Mouse (Mus musculus) forebrain, embryonic 11.5 days (tissue): Measurements from ENCODE around the gene Csf2rb2. TPM values are rescaled to one million over a fixed set of nuclear protein-coding genes. Genes with fewer than 3 reads are reported as not detected.
"Not testable (repeated sequence)": the region's sequence is repeated elsewhere in the genome, so short reads cannot be mapped to it uniquely, and the experiment has no call there.

Experiments used
- ATAC-seq: fragments of 200-750 bp; cut with Nextera tagmentation; replicated peaks from 2 replicates; pipeline ENCODE4 v1.8.0; 2017; ENCODE audit warnings: moderate TSS enrichment; ENCODE audit not compliant: low FRiP score
- DNase-seq: peaks from one replicate; pipeline ENCODE4 v3.0.0-alpha.2; 2017; ENCODE audit warnings: low spot score
- H3K27ac ChIP-seq: fragments of 300-500 bp; sonication (generic); 2 replicates; pipeline ENCODE4 v1.5.1; 2014; ENCODE audit warnings: low read depth, low read length
- H3K27me3 ChIP-seq: fragments of 300-500 bp; sonication (generic); 2 replicates; pipeline ENCODE4 v1.6.1; 2014; ENCODE audit warnings: mild to moderate bottlenecking, low read length, mixed read lengths; ENCODE audit not compliant: control insufficient read depth, insufficient read depth
- H3K36me3 ChIP-seq: fragments of 300-500 bp; sonication (generic); 2 replicates; pipeline ENCODE4 v1.6.1; 2014; ENCODE audit warnings: mild to moderate bottlenecking, low read length, moderate library complexity, mixed read lengths; ENCODE audit not compliant: control insufficient read depth, insufficient read depth
- H3K4me1 ChIP-seq: fragments of 300-500 bp; sonication (generic); replicated peaks from 2 replicates; pipeline ENCODE4 v1.6.1; 2014; ENCODE audit warnings: low read length, mixed read lengths; ENCODE audit not compliant: control insufficient read depth, insufficient read depth
- H3K4me2 ChIP-seq: fragments of 300-500 bp; sonication (generic); 2 replicates; pipeline ENCODE4 v1.6.1; 2014; ENCODE audit warnings: low read depth, mild to moderate bottlenecking, low read length, moderate library complexity, mixed read lengths; ENCODE audit not compliant: severe bottlenecking
- H3K4me3 ChIP-seq: fragments of 300-500 bp; sonication (generic); 2 replicates; pipeline ENCODE4 v1.5.1; 2014; ENCODE audit warnings: low read depth, low read length
- H3K9ac ChIP-seq: fragments of 300-500 bp; sonication (generic); 2 replicates; pipeline ENCODE4 v1.6.1; 2014; ENCODE audit warnings: low read length
- H3K9me3 ChIP-seq: fragments of 300-500 bp; sonication (generic); 2 replicates; pipeline ENCODE4 v1.6.1; 2016; ENCODE audit warnings: low read length, mixed read lengths; ENCODE audit not compliant: control insufficient read depth
- WGBS: fragments of 180-500 bp; shearing (Covaris S2); extraction: QIAGEN DNeasy Blood & Tissue Kit; methylation state at CpG from one replicate; pipeline ENCODE4 v1.1.7; 2014; 5-methylcytosine and 5-hydroxymethylcytosine counted together
- polyA plus RNA-seq: library from polyadenylated mRNA; unstranded; fragments of >200 nt; fragmentation: Nextera tagmentation; extraction: Ambion mirVana; gene quantifications from 2 replicates; pipeline ENCODE4 v1.2.1, GENCODE M21; 2014

Gene Csf2rb2
- polyA plus RNA-seq, 1 experiment from 2014 or later = 0.40 TPM

DNA sequence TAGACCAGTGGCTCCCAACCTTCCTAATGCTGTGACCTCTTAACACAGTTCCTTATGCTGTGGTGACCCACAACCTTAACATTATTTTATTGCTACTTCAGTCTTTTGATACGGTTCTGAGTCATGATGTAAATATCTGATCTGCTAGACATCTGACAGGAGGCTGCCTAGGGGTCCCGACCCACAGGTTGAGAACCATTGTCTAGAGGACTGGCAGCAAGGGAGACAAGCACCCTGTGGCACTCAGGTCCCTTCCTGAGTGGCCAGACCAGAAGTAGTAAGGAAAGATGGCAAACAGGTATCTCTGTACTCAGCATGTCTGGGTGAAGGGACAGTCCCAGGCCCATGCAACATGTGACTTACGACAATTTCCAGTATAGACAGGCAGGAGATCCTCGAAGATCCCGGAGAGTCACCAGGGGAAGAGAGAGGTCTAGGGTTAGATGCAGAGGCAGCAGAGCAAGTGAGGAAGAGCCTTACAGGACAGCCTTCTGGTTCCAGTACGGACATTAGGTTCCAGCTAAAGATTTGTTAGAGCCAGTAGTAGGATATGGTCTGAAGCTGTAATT, 1.8 kb downstream of the Csf2rb2 start:
- H3K9ac ChIP-seq = no peak overlapping the region
- no peak overlapping the region for H3K4me3 ChIP-seq
- ATAC-seq (no peak), DNase-seq (no peak)
- no peaks in the 10 kb centered on the region for H3K36me3 ChIP-seq
- H3K27ac ChIP-seq = no peak overlapping the region
- H3K9me3 ChIP-seq = no peaks in the 10 kb centered on the region
- H3K4me1 ChIP-seq = no peaks in the 10 kb centered on the region
- no peak overlapping the region for H3K4me2 ChIP-seq
- H3K27me3 ChIP-seq = no peaks in the 10 kb centered on the region
- 89% methylated on average over 6 of the region's 6 CpGs for WGBS

DNA sequence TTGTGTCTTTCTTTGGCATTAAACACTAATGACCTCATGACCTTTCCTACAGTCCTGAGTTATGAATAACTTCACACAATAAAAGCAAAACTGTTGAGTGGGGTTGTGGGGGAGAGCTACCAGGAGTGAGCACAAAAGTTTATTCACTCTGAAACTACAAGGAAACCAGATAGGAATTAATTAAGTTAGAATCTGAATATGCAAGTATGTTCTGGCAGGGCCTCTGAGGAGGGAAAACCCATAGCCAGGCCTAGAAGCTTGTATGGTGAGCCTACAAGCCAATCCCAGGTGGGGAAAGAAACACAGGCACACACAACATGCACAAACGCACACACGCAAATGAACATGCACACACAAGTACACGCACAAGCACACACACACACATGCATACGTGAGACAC, 2.8 kb downstream of the Csf2rb2 start:
- WGBS = 98% methylated on average over 4 of the region's 4 CpGs
- no peak overlapping the region for H3K27ac ChIP-seq
- no peak overlapping the region for H3K9ac ChIP-seq
- no peaks in the 10 kb centered on the region for H3K9me3 ChIP-seq
- no peak for DNase-seq
- no peak overlapping the region for H3K4me2 ChIP-seq
- ATAC-seq = no peak
- H3K4me3 ChIP-seq = no peak overlapping the region
- H3K36me3 ChIP-seq = no peaks in the 10 kb centered on the region
- H3K27me3 ChIP-seq = no peaks in the 10 kb centered on the region
- no peaks in the 10 kb centered on the region for H3K4me1 ChIP-seq

DNA sequence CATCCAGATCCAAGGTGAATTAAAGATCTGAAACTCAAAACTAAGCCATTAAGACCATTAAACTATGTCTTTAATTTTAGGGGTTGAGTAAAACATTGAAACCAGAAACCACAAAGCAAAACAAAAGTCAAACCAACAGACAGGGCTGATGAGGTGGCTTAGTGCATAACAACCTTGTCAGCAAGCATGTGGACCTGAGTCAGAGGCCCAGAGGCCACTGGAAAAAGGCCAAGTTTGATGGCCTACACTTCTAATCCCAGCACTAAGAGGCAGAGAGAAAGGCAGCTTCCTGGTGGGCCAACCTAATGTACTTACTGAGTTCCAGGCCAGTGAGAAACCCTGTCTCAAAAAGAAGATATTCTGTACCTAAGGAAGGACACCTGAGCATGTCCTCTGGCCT, 4.7 kb downstream of the Csf2rb2 start:
- DNase-seq (no peak), ATAC-seq (no peak)
- H3K9ac ChIP-seq = no peak overlapping the region
- no peaks in the 10 kb centered on the region for H3K36me3 ChIP-seq
- H3K9me3 ChIP-seq = no peaks in the 10 kb centered on the region
- H3K27me3 ChIP-seq = no peaks in the 10 kb centered on the region
- no peaks in the 10 kb centered on the region for H3K4me1 ChIP-seq
- no peak overlapping the region for H3K4me3 ChIP-seq
- H3K27ac ChIP-seq = no peak overlapping the region
- H3K4me2 ChIP-seq = no peak overlapping the region

DNA sequence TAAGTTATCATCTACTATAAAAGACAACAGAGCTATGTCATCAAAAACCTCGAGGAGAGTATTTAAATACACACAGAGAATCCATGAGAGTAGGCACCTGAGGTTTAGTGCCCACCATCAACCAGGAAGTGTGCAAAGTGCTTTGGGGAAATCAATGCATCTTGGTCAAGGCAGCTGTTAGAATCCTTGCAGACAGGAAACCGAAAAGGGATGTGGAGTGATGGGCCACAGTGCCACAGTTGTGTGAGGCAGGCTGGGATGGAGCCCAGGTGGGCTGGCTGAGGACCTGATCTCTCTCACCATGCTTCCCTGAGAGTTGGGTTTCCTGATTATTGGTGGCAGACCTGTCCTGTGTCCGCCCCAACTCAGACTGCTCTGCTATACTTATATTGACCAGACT, 5.9 kb downstream of the Csf2rb2 start:
- no peaks in the 10 kb centered on the region for H3K36me3 ChIP-seq
- ATAC-seq (no peak), DNase-seq (no peak)
- H3K4me3 ChIP-seq = no peak overlapping the region
- no peak overlapping the region for H3K27ac ChIP-seq
- H3K9ac ChIP-seq = no peak overlapping the region
- H3K9me3 ChIP-seq = no peaks in the 10 kb centered on the region
- H3K4me1 ChIP-seq = no peaks in the 10 kb centered on the region
- WGBS = 69% methylated on average over 3 of the region's 3 CpGs
- no peak overlapping the region for H3K4me2 ChIP-seq
- H3K27me3 ChIP-seq = no peaks in the 10 kb centered on the region

DNA sequence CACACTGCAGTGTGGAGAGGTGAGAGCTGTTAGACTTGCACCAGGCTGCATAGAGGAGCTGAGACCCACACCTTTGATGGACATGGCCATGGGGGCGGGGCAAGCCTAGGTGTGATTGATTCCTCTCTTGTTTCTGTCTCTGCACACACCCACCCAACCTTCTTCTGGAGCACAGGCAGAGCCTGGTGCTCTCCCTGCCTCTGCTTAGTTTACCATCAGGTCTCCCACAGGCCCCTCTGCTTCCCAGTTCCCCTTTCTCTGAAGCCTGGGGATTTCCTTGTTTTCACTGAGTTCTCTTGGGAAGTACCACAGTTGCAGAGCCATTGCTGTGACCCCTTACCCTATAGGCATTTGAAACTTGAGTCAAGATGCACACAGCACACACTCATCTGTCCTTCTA, 7.0 kb downstream of the Csf2rb2 start:
- WGBS = 94% methylated on average over 1 of the region's 1 CpGs
- ATAC-seq = no peak

DNA sequence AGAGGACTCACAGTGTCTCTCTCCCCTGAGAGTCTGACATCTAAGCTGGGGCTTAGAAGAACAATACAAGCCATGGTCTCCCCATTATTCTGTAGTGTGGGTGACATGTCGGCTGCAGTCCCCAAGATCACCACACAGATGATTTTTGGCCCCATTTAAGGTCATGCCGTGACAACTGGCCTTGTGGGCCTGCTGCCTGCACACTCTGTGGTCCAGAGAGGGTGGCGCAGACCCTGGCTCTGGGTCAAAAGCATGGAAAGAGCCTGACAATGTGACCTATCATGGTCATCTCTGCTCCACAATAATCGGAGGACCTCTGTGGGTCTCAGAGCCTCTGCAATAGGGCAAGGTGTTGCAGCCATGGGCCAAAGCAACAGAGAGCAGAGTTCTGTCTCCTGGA, 11.8 kb downstream of the Csf2rb2 start:
- Histone ChIP-seq H3K27ac (no peak overlapping the region), H3K4me2 (no peak overlapping the region), H3K27me3 (no peaks in the 10 kb centered on the region), H3K36me3 (no peaks in the 10 kb centered on the region), H3K4me3 (no peak overlapping the region), H3K9me3 (no peaks in the 10 kb centered on the region), H3K9ac (no peak overlapping the region), H3K4me1 (no peaks in the 10 kb centered on the region)
- WGBS = 79% methylated on average over 4 of the region's 4 CpGs
- ATAC-seq (no peak), DNase-seq (no peak)

More for the DNA sequence above, 7.0 kb downstream of the Csf2rb2 start:
- no peaks in the 10 kb centered on the region for H3K4me1 ChIP-seq
- H3K27ac ChIP-seq = no peak overlapping the region
- H3K9me3 ChIP-seq = no peaks in the 10 kb centered on the region
- no peaks in the 10 kb centered on the region for H3K36me3 ChIP-seq
- H3K4me3 ChIP-seq = no peak overlapping the region
- no peaks in the 10 kb centered on the region for H3K27me3 ChIP-seq
- no peak overlapping the region for H3K4me2 ChIP-seq
- H3K9ac ChIP-seq = no peak overlapping the region
- DNase-seq = no peak

DNA sequence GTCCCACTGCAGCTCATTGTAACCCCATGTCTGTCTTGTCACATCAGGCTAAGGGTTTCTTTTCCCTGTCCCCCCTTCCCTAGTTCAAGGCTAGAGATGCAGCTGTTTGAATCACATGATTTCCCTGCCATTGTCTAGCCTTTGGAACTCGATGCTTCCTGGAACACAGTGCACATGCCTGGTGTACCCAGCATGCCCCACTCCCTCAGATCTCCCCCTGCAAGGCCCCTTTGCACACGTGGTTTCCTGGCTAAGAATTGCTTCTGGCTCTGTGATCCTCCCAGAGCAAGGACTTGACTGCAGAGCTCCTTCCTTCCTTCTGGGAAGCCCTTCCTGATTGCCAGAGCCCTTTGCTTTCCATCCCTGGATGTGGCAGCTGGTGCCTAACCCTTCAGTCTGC, 12.3 kb downstream of the Csf2rb2 start:
- not testable (repeated sequence) for H3K4me1 ChIP-seq, H3K27ac ChIP-seq, ATAC-seq, H3K9me3 ChIP-seq, H3K27me3 ChIP-seq, H3K4me2 ChIP-seq, DNase-seq, H3K9ac ChIP-seq, H3K36me3 ChIP-seq, H3K4me3 ChIP-seq
- WGBS = 18% methylated on average over 2 of the region's 2 CpGs

DNA sequence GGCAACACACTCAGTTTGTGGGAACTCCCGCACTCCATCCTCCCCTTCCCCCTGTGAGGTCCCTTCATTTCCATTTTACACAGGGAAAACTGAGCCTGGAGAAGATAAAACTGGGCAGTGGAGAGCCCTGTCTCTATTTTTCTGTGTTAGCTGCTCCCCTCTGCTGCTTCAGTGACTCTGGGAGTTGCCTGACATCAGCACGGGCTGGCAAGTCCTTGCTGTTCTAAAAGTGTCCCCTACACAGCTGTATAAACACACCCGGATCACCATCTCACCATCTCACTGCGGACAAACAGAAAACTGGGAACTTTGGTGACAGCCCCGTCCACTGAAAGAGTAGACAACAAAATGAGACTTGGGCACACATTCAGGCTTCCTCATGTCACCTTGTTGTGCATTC, 15.7 kb downstream of the Csf2rb2 start:
- not testable (repeated sequence) for DNase-seq, H3K4me3 ChIP-seq, H3K27ac ChIP-seq, H3K4me1 ChIP-seq, H3K4me2 ChIP-seq, H3K9ac ChIP-seq, ATAC-seq, H3K9me3 ChIP-seq, H3K36me3 ChIP-seq, H3K27me3 ChIP-seq
- 78% methylated on average over 5 of the region's 5 CpGs for WGBS

DNA sequence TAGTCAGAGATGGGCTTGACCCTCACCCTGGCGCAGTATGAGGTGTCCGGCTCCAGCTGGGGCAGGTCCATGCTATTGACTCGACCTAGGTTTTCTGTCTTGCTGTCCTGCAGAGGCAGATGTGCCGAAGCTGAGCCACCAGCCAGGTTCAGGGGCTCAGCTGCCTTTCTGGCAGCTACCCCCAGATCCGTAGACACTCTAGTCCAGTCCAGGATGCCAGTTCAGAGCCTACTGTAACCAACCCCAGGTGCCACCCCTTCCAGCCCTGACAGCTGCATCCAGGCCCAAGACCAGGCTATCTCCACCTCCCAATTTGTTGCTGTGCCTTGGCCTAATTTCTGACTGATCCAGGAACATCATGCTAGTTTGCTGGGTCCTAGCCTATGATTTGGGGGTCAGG, 17.6 kb downstream of the Csf2rb2 start:
- Histone ChIP-seq H3K27me3 (no peaks in the 10 kb centered on the region), H3K36me3 (no peaks in the 10 kb centered on the region), H3K9ac (no peak overlapping the region), H3K9me3 (no peaks in the 10 kb centered on the region), H3K4me3 (no peak overlapping the region), H3K4me1 (no peaks in the 10 kb centered on the region), H3K27ac (no peak overlapping the region), H3K4me2 (no peak overlapping the region)
- DNase-seq (no peak), ATAC-seq (no peak)
- WGBS = 89% methylated on average over 5 of the region's 5 CpGs
